Mouse (Mus musculus) inflammation-experienced regulatory T-cells, adult 6 months (primary cell): ENCODE data around the gene Tent4b. TPM values are rescaled to one million over a fixed set of nuclear protein-coding genes. Genes with fewer than 3 reads are reported as not detected.

Experiments
- ATAC-seq: one replicate; pipeline ENCODE4 v1.8.0; 2017
- polyA plus RNA-seq, 3 experiments: library from polyadenylated mRNA; unstranded; fragments of 100-300 nt; shearing (Covaris generic); gene quantifications; one replicate each; pipeline ENCODE4 v1.2.1; 2017

Gene Tent4b
- polyA plus RNA-seq, 3 experiments from 2014 or later, result 9.6 to 15.0 (median 10.2) TPM

GRCm38 (mm10) chr8:88306511-88306910, 107.5 kb downstream of the Tent4b start:
- ATAC-seq, result no peak

GRCm38 (mm10) chr8:88307736-88308135, 108.7 kb downstream of the Tent4b start:
- ATAC-seq, result no peak

Other genes with a start within 250 kb of the Tent4b start
- gene Zfp423, start 239.6 kb upstream of the Tent4b start, polyA plus RNA-seq, result under 1 TPM in 1 of 3 experiments, not detected in 2; 0.42 TPM
- 10 to 100 TPM; 22.4 to 28.6 (median 25.0) TPM for gene Cnep1r1, start 80.4 kb upstream of the Tent4b start, polyA plus RNA-seq
- gene Heatr3, start 61.4 kb upstream of the Tent4b start, polyA plus RNA-seq, result 10 to 100 TPM; 15.1 to 26.5 (median 17.6) TPM
- 100 to 1,000 TPM in 1 of 3 experiments, 10 to 100 TPM in 2; 93.6 to 134 (median 97.2) TPM for gene Adcy7, start 73.2 kb downstream of the Tent4b start, polyA plus RNA-seq
- 10 to 100 TPM; 63.8 to 67.0 (median 64.7) TPM for gene Brd7, start 163.0 kb downstream of the Tent4b start, polyA plus RNA-seq